Mouse (Mus musculus) spleen, embryonic (tissue): ENCODE results near the gene Nhsl1.

Experiments used
- CTCF ChIA-PET: fragments of 350-600 bp; sonication (Branson Sonifier 250); formaldehyde crosslinking; loops from one replicate; lab custom pipeline; 2022; lab: Charles Lee

Nhsl1 gene

DNA sequence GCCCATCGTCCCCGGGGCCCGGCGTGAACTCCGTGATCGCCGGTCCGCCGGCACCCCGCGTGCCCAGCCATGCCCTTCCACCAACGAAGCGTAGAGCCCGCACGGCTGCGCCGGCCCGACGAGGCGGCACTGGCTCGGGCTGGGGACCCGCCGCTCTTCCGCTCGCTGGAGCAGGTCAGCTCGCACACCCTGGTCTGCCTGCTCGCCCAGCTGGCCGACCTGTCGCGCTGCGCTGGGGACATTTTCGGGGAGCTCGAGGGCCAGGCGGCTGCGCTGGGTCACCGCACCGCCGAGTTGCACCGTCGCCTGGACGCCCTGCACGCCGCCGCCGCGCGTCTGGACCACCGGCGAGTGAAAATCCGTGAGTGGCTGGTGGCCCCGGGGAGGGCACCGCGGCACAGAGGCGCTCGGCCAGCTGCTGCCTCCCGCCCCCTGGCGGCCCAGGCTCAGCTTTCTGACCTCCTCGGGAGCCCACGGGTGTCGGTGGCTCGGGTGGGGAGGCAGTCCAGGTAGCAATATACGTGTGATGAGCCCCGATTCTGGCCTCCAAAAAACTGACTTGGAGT lies at the start of gene Nhsl1:
Nhsl1 (plus strand) TSS at position 70 of the 566 bp plus-strand sequence.
- CTCF ChIA-PET: no interaction called here

DNA sequence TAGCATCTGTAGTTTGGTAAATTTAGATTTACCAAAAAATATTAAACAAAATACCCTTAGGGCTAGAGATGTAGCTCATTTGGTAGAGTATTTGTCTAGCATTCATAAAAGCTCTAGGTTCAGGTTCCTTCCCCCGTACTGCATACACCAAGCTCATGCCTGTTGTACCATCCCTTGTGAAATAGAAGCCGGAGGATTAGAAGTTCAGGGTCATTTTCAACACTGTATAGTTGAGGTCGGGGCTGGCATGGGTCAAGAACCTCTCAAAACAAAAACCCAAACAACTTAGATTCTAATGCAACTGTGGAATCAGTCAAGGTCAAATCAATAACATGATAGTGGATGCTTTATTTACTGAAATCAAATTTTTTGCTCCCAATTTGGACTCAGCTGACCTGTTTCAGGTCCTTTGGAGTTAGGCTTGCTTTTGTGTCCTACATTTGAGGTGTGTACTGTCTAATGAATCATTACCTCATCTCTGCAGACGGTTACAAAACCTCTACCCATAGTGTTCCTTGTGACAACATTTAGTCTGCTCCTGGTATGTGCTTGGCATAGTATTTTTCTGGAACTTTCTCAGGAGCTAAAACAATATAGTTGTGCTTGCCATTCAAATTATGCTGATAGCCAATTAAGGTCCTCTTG lies 42.6 kb upstream of the Nhsl1 start:
- CTCF ChIA-PET: no interaction called here

DNA sequence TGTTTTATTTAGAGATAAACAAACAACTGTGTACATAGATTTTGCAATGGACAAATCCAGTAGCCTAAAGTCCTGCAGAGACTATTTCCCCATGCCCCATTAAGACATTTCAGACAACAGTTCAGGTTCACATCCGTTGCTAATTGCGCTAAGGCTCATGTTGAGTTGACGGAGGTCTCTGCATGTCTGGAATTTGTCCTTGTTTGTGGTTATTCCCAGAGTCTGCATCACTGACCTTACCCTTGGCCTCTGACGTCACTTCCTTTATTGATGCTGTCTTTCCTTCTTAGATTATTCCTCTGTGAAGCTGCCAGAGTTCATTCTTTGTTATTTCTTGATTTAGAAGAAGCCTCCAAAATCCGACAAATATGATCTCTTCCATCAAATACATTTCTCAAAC lies 34.8 kb upstream of the Nhsl1 start:
- CTCF ChIA-PET: no interaction called here

DNA sequence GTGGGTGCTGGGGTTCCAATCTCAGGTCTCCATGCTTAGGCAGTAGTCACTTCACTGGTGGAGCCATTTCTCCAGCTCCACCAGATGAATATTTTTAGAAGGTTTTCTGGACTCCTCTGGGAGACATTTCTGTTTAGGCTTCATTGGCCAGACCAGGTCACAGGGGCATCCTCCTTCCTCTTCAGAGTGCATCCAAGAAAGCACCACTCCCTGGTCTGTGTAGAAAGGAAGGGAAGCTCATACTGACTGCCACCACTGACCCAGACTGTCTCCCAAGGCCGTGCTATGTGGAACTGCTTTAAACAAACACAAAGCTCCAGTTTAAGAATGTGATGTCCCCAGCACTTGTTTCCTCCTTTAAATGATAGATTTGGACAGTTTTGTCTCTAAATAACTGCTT lies 29.3 kb upstream of the Nhsl1 start:
- CTCF ChIA-PET: no interaction called here

DNA sequence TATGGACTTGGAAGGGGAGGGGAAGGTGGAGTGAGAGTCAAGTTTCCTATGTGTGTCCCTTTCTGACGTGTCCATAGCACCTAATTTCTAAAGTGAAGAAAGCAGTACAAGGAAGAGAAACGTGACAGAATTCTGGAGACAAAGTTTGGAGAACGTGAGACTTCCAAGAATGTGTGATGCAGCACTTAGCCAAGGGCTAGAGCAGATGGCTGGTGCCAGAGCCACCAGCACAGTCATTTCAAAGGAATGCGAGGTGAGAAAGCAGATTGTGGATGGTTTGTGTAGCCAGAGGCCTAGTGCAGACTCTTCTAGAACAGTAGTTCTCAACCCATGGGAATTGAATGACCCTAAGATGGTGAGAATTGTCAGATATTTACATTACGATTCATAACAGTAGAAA lies 13.7 kb upstream of the Nhsl1 start:
- CTCF ChIA-PET: no interaction called here

DNA sequence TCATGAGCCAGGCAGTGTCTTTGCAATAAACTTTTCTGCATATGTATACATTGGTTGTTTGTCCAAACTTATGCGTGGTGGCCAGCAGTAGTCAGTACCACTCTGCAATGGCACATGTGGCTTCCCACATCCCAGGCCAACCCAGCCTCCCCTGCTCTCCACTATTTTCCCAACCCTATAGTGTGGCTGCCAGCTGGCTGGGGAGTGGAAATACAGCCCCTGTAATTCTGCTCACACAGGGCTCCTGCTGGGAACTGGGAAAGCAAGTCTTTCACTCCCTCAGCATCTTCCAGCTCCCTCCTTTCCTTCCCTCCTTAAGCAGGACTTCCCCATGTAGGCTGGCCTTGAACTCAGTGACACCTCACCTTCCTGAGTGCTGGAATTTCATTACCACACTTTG lies 3.7 kb upstream of the Nhsl1 start:
- CTCF ChIA-PET: no interaction called here

DNA sequence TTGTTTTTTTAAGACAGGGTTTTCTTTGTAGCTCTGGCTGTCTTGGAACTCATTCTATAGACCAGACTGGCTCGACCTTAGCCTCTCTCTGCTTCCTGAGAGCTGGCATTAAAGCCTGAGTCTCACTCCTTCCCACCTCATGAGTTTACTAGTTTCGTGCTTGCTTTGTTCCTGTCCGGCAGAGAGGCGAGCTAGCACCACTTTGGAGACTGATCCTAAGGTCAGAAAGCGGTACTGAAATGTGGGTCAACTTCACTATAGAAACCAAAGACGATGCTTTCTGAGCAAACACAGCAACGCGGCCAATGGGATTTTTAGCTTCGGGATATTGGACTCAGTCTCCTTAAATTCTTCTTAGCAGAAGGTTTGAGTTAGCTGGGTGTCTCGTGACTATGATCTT lies 1.3 kb upstream of the Nhsl1 start:
- CTCF ChIA-PET: no interaction called here

DNA sequence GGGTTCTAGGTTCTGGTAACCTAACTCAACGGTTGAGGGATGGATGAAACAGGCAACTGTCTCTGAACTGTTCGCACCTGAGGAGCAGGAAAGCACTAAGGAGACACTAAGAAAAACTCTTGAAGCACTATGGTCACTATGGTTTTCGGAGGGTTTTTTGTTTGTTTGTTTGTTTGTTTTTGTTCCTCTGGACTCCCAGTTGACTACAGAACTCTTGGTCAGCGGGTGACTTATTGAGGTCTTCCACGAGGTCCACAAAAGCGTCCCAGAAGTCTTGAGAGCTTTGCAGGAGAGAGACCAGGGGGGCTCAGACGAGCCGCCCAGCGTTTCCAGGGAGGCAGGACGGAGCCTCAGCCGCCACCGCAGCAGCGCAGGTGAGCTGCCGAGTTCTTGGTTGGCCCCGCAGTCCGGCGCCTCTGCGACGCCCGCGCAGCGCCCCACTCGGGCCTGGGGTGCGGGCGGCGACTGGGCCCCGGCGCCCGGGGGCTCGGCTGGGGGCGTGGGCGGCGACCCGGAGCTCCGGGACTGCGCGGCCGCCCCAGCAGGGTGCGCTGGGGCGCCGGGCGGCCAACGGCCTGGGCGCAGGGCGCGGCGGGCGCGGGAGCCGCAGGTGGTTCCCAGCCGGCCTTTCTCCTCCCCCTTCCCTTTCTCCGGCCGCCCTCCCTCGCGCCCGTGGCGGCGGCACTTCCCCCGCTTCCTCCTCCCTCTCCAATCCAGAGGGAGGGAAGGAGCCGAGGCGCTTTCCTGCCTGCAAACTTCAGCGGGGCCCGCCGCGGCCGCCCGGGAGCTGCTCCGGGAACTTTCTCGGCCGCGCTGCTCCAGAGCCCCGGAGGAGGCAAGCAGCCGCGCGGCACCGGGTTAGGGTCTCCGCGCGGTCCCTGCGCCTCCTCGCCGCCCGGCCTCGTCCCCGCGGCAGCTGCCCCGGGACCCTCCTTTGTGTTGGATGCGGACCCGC lies 547 bp upstream of the Nhsl1 start:
- CTCF ChIA-PET: no interaction called here

DNA sequence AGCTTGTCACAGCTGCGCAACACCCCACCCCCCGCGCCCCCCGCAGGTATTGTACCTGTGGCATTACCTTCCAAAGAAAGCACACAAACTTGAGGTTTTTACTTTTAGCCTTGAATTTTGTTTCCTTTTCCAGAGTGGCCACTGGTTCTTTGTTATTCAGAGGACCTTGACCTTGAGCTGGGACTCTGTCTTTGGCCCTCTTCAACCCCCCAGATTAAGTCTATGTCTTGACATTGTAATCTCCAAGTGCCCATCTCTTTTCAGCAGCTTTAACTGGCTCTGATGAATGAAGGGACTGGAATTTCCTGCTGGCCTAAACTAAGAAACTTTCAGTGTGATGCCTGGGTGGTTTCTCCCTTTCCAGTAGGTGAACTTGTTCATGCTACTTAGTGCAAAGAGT lies 906 bp downstream of the Nhsl1 start:
- CTCF ChIA-PET: no interaction called here

DNA sequence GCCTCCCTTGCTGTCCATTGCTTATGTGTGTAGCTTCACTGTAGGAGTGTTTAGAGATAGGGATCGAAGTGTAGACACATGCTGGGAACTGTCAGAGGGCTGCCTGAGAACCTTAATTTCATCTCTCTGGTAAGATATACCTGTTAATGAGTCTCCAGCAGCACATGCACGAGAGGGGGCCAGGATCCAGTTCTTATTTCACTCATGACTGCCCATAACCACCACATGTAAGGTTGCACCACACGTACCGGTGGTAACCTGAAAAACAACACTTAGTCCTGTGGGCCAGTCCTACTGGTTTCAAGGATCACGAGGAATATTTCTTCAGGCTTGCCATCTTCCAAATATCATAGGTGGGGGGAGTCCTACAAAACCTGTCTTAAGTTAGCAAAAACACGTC lies 3.1 kb downstream of the Nhsl1 start:
- CTCF ChIA-PET: no interaction called here

DNA sequence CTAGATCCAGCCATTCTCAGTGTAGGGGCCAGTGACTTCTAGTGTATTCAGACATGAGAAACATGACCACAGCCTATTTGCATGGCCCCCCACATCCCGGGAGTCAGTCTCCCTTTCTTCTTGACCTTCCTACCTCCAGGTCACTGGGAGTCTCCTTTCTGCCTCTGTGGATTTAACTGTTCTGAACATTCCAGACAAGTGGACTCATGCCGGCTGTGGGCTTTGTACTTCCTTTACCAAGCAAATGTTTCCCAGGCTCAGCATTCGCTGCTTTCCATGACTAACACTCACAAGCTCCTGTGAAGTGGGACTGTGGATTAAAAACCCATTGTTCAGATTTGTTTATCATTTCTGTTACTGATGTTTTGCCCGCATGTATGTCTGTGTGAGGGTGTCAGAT lies 4.9 kb downstream of the Nhsl1 start:
- CTCF ChIA-PET: interaction anchor here (0.6 kb wide), 1 partner anchor 17 kb away, joined by 3 read pairs; no protein-coding TSS in a partner anchor

DNA sequence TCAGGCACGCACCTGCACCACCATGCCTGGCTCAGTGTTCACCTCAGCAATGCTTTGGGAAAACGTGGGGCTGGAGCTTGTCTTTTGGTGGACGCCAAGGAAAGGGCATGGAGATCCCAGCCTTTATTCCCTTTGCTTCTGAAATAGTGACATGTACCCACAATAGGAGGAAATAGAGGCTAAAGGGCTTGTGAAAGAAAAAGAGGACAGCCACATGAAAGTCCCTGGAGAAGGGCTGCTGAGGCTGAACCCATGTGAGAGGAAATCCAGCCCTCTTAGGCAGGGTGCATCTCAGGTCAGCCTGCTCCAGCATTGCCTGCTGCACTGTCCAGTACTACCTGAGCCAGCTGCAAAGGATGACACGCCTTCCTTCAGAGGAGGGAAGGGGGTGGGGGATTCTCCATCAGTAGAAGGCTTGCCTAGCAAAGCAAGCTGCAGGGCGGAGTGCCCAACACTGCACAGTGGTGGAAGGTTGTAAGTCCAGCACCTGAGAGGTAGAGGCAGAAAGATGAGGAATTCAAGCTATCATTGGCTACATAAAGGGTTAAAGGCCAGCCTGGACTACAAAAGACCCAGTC lies 9.6 kb downstream of the Nhsl1 start:
- CTCF ChIA-PET: no interaction called here

DNA sequence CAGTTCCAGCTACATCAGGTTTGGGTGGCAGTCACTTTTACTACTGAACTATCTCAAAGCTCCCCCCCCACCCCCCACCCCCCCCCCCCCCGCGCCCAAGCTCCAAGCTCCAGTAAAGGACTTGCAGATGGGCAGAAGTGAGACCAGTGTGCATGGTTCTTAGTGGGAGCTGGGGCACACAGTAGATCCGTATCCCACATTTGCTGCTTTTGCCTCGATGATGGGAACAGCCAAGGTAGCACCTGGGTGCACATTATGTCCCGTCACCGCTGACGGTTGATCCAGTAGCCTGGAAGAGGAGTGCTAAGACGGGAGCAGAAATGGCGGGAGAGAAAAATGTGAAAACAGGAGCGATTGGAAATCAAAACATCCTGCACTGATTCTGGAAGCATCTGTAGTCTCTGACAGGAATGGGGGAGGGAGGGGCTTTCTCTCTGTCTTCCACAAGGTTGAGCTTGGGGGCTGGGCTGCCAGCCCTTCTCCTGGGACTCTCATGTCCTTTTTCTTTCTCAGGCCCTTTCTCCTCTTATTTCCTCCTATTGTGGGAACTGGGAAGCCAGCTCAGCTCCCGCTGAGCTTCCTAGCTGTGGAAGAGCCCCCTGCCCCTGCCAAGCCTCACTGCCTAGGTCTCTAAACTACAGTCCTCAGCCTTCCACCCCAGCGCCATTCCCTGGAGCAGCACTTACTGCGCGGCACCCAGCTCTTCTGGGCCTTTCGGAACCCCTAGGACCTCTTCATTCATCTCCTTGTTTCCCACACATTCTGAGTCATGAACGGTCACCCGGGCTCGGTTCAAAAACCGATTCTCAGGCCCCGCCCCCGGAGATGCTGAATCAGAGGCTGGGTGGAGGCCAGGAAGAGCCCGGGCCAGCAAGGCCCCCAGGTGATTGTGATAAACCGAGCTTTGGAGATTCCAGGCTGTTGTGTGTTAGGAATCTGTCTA lies 10.6 kb downstream of the Nhsl1 start:
- CTCF ChIA-PET: no interaction called here

DNA sequence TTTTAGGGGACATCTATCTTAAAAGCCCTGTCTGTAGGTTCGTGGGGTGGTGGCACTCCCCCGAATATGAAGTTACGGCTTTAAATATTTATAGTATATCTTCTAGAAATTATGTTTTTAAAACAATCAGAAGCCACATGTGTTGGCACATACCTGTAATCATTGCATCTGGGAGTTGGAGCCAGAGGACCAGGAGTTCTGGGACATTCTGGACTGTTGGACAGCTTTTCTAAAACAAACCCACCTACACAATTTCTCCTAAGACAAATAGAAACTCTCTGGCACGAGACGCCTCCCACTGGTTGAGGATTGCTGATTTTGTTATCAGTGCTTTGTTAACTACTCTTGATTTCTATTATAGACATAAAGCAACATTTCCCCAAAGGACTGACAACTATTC lies 11.7 kb downstream of the Nhsl1 start:
- CTCF ChIA-PET: no interaction called here

DNA sequence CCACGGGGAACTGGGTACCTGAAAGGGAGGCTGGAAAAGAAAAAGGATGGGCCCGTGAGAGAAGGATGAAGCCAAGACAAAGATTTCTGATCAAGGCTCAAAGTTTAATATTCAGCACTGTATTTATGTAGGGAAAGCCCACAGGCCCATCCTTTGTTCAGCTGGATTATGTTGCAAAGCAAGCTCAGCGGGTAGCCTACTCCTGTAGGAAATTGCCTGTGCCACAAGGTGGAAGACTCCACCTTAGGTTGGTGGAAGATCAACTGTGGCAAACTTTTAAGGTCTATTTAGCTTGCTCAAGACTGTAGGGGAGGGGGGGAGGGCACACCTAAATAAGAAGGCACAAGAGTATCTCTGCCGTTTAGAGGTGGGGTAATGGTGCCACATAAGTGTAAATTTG lies 14.8 kb downstream of the Nhsl1 start:
- CTCF ChIA-PET: no interaction called here

DNA sequence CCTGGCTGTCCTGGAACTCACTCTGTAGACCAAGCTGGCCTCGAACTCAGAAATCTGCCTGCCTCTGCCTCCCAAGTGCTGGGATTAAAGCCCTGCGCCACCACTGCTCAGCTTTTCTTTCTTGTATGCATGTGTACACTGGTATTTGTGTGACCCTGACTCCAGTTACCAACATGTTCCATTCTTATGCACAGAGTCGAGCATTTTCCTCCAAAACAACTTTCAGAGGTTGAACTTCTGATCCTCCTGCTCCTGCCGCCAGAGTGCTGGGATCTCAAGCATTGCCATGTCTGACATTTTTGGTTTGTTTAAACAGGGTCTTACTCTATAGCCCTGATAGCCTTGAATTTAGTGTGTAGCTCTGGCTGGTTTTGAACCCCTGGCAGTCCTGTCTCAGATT lies 15.4 kb downstream of the Nhsl1 start:
- CTCF ChIA-PET: no interaction called here

DNA sequence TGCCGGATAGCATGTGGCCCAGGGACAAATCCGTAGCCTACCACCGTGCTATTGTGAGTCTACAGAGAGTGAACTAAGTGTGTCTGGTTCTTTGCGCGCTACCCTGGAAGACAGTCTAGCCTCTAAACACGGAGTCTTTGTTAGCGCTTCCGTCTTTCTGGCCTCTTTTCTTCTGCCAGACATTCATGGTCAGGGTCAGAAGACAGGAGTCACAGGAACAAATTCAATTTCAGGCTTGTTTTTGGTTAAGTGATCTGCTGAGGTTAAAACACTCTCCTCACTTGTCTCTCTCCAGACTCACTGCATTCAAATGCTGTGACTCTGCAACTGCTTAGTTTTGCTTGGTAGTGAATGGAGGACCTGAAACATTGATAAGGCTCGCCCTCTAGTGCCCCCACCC lies 15.9 kb downstream of the Nhsl1 start:
- CTCF ChIA-PET: no interaction called here

DNA sequence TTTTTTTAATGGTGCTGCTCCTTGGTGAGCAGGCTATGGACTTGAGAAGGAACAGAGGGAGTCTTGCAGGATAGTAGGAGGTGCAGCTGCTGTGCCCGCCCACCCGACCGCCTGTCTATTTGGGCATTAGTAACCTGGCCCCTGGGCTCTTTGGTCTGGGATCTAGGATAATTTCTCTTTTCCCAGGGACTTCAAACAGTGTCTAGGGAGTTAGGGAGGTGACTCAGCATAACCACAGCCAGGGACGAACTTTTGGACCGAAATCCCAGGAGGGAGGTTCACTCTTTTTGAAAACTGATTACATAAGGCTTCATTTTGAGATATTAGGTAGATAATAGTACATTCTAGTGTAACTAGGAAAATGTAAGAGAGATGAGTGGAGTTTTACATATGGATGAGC lies 18.9 kb downstream of the Nhsl1 start:
- CTCF ChIA-PET: no interaction called here

DNA sequence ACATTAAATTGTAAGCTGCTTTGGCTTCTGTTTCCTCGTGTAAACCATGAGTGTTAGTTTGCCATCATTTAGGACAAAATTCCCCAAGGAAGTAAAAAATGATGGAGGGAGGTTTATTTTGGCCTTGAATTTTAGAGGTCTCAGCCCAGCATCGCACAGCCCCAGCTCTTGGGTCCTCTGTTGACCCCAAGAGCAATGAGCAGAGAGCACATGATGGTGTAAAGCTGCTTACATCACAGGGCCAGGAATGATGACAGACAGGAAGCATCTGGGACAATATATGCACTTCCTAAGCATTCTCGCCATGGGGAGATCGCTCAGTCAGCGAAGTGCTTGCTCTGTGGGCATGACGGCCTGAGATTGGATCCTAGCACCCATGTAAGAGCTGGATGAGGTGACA lies 20.6 kb downstream of the Nhsl1 start:
- CTCF ChIA-PET: no interaction called here

DNA sequence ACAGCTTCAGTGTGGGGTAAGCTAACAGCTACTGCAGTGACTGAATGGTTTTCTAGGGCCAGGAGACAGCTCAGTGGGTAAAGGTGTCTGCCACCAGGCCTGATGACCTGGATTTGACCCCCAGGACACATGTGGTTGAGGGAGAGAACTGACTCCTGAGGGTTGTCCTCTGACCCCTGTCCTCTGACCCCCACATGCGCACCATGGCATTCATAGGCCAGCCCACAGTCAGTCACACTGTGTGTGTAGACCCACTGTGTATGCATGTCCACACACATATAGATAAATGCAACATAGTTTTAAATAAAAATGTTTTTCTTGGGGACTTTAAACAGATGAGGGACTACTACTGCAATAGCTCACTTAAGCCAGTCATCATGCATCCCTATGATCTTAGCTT lies 22.1 kb downstream of the Nhsl1 start:
- CTCF ChIA-PET: no interaction called here

DNA sequence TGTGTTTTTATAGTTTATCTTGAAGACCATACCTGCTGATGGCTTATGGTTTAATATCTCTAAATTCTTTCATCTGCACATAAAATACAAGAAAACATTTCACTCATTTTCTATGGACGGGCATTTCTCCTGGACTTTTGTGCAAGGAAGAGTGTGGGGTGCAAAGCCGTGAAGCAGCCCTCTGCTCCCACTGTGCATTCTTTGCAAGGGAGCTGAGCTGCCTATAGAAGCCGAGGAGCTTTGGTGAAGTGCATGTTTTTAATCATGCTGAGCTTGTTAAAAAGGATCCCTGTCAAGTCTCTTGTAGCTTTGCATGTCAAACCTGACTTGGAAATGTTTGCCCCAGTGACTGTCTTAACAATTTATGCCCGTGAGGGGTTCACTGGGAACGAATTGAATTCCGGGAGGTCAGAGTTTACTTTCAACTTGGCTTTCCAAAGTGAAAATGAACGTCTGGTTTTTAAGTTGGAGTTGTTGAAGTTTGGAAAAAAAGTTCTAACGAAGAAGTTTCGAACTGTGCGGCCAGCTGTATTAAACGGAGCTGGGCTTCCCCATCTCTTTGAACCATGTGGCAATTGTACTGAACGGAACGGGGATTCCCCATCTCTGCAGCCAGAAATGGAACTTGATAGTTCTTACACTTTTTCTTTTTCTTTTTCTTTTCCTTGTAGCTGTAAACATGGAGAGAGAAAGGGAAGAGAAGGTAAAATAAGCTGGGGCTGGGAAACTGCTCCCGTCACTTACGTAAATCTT lies 22.8 kb downstream of the Nhsl1 start:
- CTCF ChIA-PET: no interaction called here
